Mouse (Mus musculus) limb, embryonic 15.5 days (tissue): ENCODE results near the gene Mapk12. TPM values are rescaled to one million over a fixed set of nuclear protein-coding genes. Genes with fewer than 3 reads are reported as not detected.

Experiments
- ATAC-seq: fragments of 200-750 bp; cut with Nextera tagmentation; 2 replicates; pipeline ENCODE4 v1.8.0; 2017; ENCODE audit warnings: low read depth, moderate TSS enrichment; ENCODE audit not compliant: insufficient number of reproducible peaks, low FRiP score, low TSS enrichment
- H3K27ac ChIP-seq: fragments of 300-500 bp; sonication (generic); 2 replicates; pipeline ENCODE4 v1.5.1; 2015; ENCODE audit warnings: moderate library complexity, mild to moderate bottlenecking, inconsistent platforms
- H3K27me3 ChIP-seq: fragments of 300-500 bp; sonication (generic); 2 replicates; pipeline ENCODE4 v1.6.1; 2015; ENCODE audit warnings: inconsistent platforms
- H3K36me3 ChIP-seq: fragments of 300-500 bp; sonication (generic); 2 replicates; pipeline ENCODE4 v1.6.1; 2015; ENCODE audit warnings: inconsistent platforms
- H3K4me1 ChIP-seq: fragments of 300-500 bp; sonication (generic); 2 replicates; pipeline ENCODE4 v1.6.1; 2015; ENCODE audit warnings: inconsistent platforms
- H3K4me2 ChIP-seq: fragments of 300-500 bp; sonication (generic); 2 replicates; pipeline ENCODE4 v1.6.1; 2015; ENCODE audit warnings: mild to moderate bottlenecking, inconsistent platforms
- H3K4me3 ChIP-seq: fragments of 300-500 bp; sonication (generic); 2 replicates; pipeline ENCODE4 v1.5.1; 2015; ENCODE audit warnings: mild to moderate bottlenecking, inconsistent platforms
- H3K9ac ChIP-seq: fragments of 300-500 bp; sonication (generic); 2 replicates; pipeline ENCODE4 v1.6.1; 2015; ENCODE audit warnings: inconsistent platforms
- H3K9me3 ChIP-seq: fragments of 300-500 bp; sonication (generic); 2 replicates; pipeline ENCODE4 v1.6.1; 2016; ENCODE audit warnings: inconsistent platforms
- WGBS: fragments of 180-500 bp; shearing (Covaris S2); methylation state at CpG from one replicate; pipeline ENCODE4 v1.1.7; 2015; 5-methylcytosine and 5-hydroxymethylcytosine counted together
- polyA plus RNA-seq: library from polyadenylated mRNA; unstranded; fragments of >200 nt; fragmentation: Nextera tagmentation; extraction: Ambion mirVana; gene quantifications from 2 replicates; pipeline ENCODE4 v1.2.1, GENCODE M21; 2015

Mapk12 gene
- polyA plus RNA-seq, 1 experiment from 2014 or later, result 7.1 TPM

- Histone ChIP-seq H3K9me3 (no peaks in the 10 kb centered on the region), H3K27me3 (no peaks in the 10 kb centered on the region), H3K36me3 (no peaks in the 10 kb centered on the region), H3K9ac (no peak overlapping the region), H3K4me1 (peaks cover 18% of the 10 kb centered on the region), H3K27ac (no peak overlapping the region), H3K4me2 (no peak overlapping the region), H3K4me3 (no peak overlapping the region)
- ATAC-seq, result no peak
- whole genome bisulfite sequencing, result 92% methylated on average over 3 of the region's 3 CpGs
Observed at GRCm38 (mm10) chr15:89131316-89131715, 9.2 kb downstream of the Mapk12 start.

GRCm38 (mm10) chr15:89130245-89130644 lies 10.3 kb downstream of the Mapk12 start:
- Histone ChIP-seq H3K27me3 (no peaks in the 10 kb centered on the region), H3K27ac (no peak overlapping the region), H3K9ac (no peak overlapping the region), H3K4me3 (no peak overlapping the region), H3K4me1 (peaks cover 18% of the 10 kb centered on the region), H3K4me2 (no peak overlapping the region), H3K36me3 (peaks cover 2% of the 10 kb centered on the region; the same call in 1 of the 2 replicates), H3K9me3 (no peaks in the 10 kb centered on the region)
- no peak for ATAC-seq

DNA sequence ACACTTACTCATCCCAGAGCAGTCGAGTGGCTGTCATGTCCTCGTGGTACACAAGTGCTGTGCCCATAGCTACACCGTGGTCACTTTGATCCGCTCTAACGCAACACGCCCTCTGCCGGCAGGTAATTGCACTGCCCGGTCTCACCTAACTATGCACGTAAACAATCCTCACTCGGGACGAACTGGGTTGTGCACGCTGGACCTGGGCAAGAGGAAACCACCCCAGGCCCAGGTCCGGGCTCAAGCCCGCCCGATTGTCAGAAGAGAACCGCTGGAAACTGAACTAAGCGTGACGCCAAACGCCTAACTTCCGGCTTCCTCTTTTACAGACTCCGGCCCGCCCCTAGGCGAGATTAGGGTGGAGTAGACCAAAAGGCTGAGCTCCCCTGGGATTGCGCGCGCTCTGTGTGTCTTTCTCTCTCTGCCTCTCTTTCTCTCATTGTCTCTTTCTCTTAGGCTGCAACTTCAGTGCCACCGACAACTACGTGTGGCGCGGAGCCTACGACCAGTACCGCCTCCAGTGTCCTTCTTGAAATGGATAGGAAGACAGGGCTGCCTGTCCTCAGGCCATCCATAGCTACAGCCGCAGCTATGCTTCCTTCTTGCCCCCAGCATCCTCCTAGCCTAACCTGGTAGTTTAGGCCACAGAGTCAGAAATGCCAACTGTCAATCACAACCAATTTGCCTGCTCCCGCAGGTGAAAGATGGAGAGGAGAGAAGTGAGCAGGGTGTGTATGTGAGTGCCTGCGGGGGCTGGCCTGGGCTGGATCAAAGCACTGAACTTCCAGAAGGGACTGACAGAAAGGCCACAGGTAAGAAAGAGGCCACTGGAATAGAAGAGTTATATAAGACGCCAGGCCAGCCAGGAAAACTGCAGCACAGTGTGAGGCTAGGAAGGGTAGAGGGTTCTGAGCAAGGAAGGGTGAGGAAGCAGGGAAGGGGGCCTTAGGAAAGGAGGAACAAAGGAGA lies 11.8 kb downstream of the Mapk12 start, which contains the start of gene Hdac10:
Gene Hdac10, minus strand, starts transcription at position 319 of the 969 bp plus-strand sequence.
- 3% methylated on average over 36 of the region's 36 CpGs for WGBS
- peak; percentile 78 for ATAC-seq

DNA sequence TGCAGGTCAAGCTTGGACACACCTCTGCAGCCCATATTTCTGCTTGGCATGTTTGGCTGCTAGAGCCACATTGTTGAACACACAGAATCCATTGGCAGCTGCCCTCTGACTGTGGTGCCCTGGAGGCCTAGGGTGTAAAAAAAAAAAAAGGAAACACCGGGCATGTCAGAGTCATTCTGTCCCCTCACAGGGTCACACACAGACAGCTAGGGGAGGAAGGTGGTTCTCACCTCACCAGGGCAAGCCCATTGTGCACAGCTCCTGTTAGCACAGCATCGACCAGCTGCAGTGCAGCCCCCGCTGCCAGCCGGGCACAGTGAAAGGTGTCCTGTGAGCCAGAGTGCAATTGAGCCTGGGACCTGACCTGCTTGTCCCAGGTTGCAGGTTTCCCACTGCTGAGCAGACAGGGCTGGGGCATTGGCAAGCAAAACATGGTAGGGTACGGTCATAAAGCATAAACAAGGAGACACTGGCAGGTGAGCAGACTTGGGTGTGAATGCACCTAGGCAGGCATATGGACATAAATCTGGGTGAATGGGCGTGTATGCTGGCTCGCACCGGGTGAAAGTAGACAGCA lies 13.1 kb downstream of the Mapk12 start:
- H3K9ac ChIP-seq, result peak overlapping the region; percentile 69
- H3K27ac ChIP-seq, result no peak overlapping the region
- 77% methylated on average over 8 of the region's 8 CpGs for WGBS
- peak overlapping the region; percentile 91 for H3K4me2 ChIP-seq
- H3K27me3 ChIP-seq, result no peaks in the 10 kb centered on the region
- H3K9me3 ChIP-seq, result no peaks in the 10 kb centered on the region
- ATAC-seq, result no peak
- H3K4me1 ChIP-seq, result peaks cover 30% of the 10 kb centered on the region
- peaks cover 9% of the 10 kb centered on the region; the same call in 1 of the 2 replicates for H3K36me3 ChIP-seq
- peak overlapping the region; percentile 64 for H3K4me3 ChIP-seq

More for the DNA sequence above, 11.8 kb downstream of the Mapk12 start, which contains the start of gene Hdac10:
- Histone ChIP-seq H3K4me3 (peak within 1 kb of the TSS; percentile 64), H3K9me3 (no peaks in the 10 kb centered on the region), H3K27me3 (no peaks in the 10 kb centered on the region), H3K4me2 (peak within 1 kb of the TSS; percentile 91), H3K27ac (peak within 1 kb of the TSS; percentile 81), H3K4me1 (peaks cover 24% of the 10 kb centered on the region), H3K9ac (peak within 1 kb of the TSS; percentile 69), H3K36me3 (peaks cover 9% of the 10 kb centered on the region; the same call in 1 of the 2 replicates)

DNA sequence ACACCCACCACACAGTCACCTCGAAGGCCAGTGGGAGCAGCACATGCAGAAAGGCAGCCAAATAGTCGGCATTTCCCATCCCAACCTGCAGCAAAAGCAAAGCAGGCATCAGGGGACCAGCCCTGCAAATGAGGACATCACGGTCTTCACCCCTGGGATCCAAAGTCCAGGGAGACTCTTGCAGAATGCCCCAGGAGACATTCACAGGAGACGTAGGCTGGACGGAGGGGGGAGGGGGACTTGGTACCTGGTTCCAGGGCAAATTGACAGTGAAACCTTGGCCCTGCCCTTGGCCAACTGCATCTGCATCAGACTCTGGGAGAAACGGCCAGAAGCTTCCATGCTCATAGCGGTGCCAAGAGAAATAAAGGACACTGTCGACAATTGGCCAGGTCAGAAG lies 13.9 kb downstream of the Mapk12 start:
- no peak overlapping the region for H3K4me3 ChIP-seq
- H3K27ac ChIP-seq, result no peak overlapping the region
- no peak overlapping the region for H3K4me2 ChIP-seq
- no peaks in the 10 kb centered on the region for H3K9me3 ChIP-seq
- H3K9ac ChIP-seq, result no peak overlapping the region
- H3K27me3 ChIP-seq, result no peaks in the 10 kb centered on the region
- no peak for ATAC-seq
- WGBS, result 87% methylated on average over 8 of the region's 8 CpGs
- H3K4me1 ChIP-seq, result peaks cover 38% of the 10 kb centered on the region
- H3K36me3 ChIP-seq, result peaks cover 9% of the 10 kb centered on the region; the same call in 1 of the 2 replicates

DNA sequence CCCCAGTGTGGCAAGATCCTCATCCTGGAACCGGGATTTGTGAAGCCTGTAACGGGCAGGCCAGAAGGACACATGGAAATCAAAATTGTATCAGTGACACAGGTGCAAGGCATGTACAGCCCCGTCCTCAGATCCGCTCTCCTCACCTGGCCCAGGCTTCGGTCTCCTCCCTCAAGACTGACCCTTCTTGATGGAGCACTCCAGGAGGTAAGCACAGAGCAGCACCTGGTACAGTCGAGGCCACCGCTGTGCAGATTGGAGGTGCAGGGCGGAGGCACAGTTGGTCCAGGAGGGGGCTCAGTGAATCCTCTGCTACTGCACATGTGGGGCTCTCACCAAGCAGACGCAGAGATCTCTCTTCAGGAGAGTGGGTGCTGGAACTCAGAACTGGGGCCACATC lies 15.2 kb downstream of the Mapk12 start:
- Histone ChIP-seq H3K9ac (no peak overlapping the region), H3K4me2 (no peak overlapping the region), H3K27me3 (no peaks in the 10 kb centered on the region), H3K27ac (no peak overlapping the region), H3K36me3 (peaks cover 9% of the 10 kb centered on the region; the same call in 1 of the 2 replicates), H3K4me1 (peaks cover 49% of the 10 kb centered on the region), H3K4me3 (no peak overlapping the region), H3K9me3 (no peaks in the 10 kb centered on the region)
- ATAC-seq, result no peak
- 94% methylated on average over 9 of the region's 9 CpGs for WGBS

DNA sequence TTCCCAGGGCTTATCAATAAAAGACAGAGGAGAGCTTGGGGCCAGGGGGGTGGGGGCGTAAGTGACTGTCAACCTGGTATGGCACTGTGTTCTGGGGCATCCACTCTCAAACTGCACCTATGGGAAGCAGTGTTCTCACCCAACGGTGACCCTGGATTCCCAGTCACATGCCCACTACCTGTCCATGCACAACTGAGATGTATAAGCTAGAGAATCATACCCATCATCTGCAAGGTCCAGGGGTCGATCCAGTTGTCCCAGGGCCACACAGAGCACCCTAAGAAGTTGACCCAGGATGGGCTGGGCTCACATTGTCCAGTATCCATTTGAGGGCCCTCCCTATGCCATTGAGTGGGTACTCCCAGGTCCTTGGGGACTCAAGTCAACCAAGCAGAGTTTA lies 16.2 kb downstream of the Mapk12 start:
- H3K27ac ChIP-seq, result no peak overlapping the region
- peaks cover 57% of the 10 kb centered on the region for H3K4me1 ChIP-seq
- H3K36me3 ChIP-seq, result peaks cover 19% of the 10 kb centered on the region
- WGBS, result 89% methylated on average over 3 of the region's 3 CpGs
- no peaks in the 10 kb centered on the region for H3K9me3 ChIP-seq
- no peak for ATAC-seq
- H3K4me3 ChIP-seq, result no peak overlapping the region
- no peak overlapping the region for H3K4me2 ChIP-seq
- H3K9ac ChIP-seq, result no peak overlapping the region
- H3K27me3 ChIP-seq, result no peaks in the 10 kb centered on the region

DNA sequence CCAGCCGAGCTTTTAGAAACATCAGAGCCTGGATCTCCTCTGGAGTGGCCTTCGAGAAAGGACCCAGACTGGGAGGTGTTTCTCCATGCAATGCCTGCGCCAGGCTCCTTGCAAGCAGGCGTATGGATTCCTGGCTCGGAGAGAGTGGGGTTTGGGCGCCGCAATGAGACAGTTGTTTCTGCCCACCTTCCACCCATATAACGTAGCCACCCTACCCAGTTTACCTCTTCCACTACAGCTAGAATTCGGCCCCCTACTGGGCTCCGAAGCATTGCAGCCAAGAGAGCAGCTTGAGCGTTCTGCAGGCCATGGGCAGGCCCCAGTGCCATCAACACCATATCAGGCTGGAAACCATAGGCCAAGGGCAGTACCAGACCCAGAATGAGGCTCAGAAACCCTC lies 16.9 kb downstream of the Mapk12 start:
- no peak for ATAC-seq
- Histone ChIP-seq H3K4me3 (peak overlapping the region; percentile 71), H3K4me2 (peak overlapping the region; percentile 90), H3K36me3 (peaks cover 22% of the 10 kb centered on the region), H3K4me1 (peaks cover 52% of the 10 kb centered on the region), H3K9me3 (no peaks in the 10 kb centered on the region), H3K9ac (peak overlapping the region; percentile 73; the same call in 1 of the 2 replicates), H3K27ac (peak overlapping the region; percentile 82), H3K27me3 (no peaks in the 10 kb centered on the region)
- 18% methylated on average over 11 of the region's 11 CpGs for WGBS

DNA sequence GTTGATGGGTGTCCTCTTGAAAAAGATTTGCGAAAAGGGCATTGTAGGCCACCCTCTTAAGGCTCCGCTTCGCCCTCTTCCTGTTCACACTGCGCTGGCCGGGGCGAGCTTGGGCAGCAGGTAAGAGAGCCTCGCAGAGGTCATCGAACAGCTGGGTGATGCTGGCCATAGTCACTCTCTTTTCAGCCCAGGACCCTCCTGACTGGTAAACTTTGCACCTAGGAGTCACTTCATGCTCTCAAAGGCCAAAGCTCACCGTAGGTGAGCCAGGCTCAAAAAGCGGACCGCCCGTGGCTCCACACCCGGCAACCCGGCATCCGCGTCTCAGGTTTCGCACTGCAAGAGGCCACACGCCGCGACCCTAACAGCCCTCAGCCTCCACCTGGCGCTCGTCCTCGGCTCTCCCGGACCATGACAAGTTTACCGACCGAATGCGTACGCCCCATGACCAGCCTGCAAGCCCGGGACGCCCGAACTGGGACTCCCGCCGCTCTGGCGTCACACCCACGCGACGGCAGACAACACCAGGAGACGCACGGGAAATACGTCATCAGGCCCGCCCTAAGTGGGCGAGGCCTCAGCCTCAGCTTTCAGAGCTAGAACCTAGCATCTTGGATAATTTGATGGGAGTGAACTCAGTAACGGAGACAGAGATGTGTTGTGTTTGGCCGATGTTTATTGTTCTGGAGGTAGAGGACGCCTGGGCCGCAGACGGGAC lies 17.7 kb downstream of the Mapk12 start, which contains the start of gene Tubgcp6:
Gene Tubgcp6, minus strand, starts transcription at position 464 of the 718 bp plus-strand sequence.
- under 1% methylated on average over 47 of the region's 47 CpGs for WGBS
- Histone ChIP-seq H3K9ac (peak within 1 kb of the TSS; percentile 73), H3K9me3 (no peaks in the 10 kb centered on the region), H3K4me2 (peak within 1 kb of the TSS; percentile 90), H3K4me3 (peak within 1 kb of the TSS; percentile 71), H3K27me3 (no peaks in the 10 kb centered on the region), H3K36me3 (peaks cover 23% of the 10 kb centered on the region), H3K4me1 (peaks cover 48% of the 10 kb centered on the region), H3K27ac (peak within 1 kb of the TSS; percentile 82)
- peak; percentile 78 for ATAC-seq

- Histone ChIP-seq H3K4me2 (no peak overlapping the region), H3K27ac (no peak overlapping the region), H3K4me3 (no peak overlapping the region), H3K4me1 (peaks cover 28% of the 10 kb centered on the region), H3K9ac (no peak overlapping the region), H3K36me3 (peaks cover 51% of the 10 kb centered on the region), H3K9me3 (no peaks in the 10 kb centered on the region), H3K27me3 (no peaks in the 10 kb centered on the region)
- no peak for ATAC-seq
Observed at GRCm38 (mm10) chr15:89118007-89118406, 22.5 kb downstream of the Mapk12 start.

DNA sequence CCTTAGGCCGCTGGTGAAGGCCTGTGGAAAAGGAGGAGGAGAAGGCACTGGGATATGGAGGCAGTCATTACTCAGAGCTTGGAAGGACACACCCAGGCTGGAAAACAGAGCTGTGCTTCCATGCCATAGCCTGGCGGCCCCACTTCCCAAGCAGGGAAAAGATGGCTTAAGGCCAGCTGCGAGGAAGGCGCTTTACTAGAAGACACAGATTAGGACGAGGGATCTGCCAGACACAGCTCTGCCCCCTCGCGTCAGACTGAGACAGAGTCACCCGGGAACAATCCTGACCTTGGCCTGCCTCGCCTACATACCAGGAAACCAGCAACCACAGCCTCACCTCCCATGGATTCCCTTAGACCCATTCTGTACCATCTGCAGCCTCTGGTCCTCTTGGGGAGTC lies 30.4 kb downstream of the Mapk12 start:
- H3K4me1 ChIP-seq, result no peaks in the 10 kb centered on the region
- no peak overlapping the region for H3K9ac ChIP-seq
- WGBS, result 76% methylated on average over 9 of the region's 9 CpGs
- H3K4me3 ChIP-seq, result no peak overlapping the region
- H3K27me3 ChIP-seq, result no peaks in the 10 kb centered on the region
- H3K9me3 ChIP-seq, result no peaks in the 10 kb centered on the region
- peaks cover 90% of the 10 kb centered on the region for H3K36me3 ChIP-seq
- H3K27ac ChIP-seq, result no peak overlapping the region
- no peak overlapping the region for H3K4me2 ChIP-seq
- no peak for ATAC-seq
